27 mouse cellular contexts compared by ENCODE assay signal in the genomic region with DNA sequence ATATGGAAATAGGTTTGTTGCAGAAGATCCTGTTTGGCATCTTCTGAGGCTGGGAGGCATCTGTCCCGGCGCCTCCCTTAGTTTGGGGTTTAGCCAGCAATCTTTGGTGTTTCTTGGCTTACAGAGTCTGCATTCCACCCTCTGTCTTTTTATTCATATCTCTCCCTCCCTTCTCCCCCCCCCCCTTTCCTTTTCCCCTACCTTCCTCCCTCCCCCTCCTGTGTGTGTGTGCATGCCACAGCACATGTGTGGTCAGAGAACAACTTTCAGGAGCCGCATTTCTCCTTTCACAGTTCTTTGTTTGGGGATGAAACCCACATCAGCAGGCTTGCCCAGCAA.
DNase-seq lines count a peak whose midpoint lies in the region; ATAC-seq and TF ChIP-seq lines count a peak whose summit lies in the region.
"Had no signal": no experiment of that assay in that cellular context is flagged by ENCODE, and none has a peak within 500 bp of the region (broad histone marks: within the 10 kb centered on the region; RNA-seq: fewer than 3 reads in every experiment).

No protein-coding gene starts in this region.

- H3K27ac ChIP-seq in lung, postnatal 0 days (ENCODE audit: low read length), result no peak overlapping the region
- H3K27ac ChIP-seq in intestine, embryonic 16.5 days (ENCODE audit: low read length), result peak overlapping the region; percentile 33
- peak overlapping the region; percentile 51; the same call in 1 of the 2 replicates for H3K27ac ChIP-seq in stomach, embryonic 16.5 days (ENCODE audit: low read length)
- H3K27ac ChIP-seq: gastrocnemius, adult 2 months; heart, adult 2 months; left cerebral cortex, adult 2 months; limb, embryonic 12.5 days; liver, embryonic 15.5 days; midbrain, embryonic 12.5 days; neural tube, embryonic 13.5 days had no signal

- no peak for TF ChIP-seq CTCF in lung, postnatal 0 days (IDR thresholded peaks at IDR 0.05)

- intact Hi-C loops in heart, postnatal 10 days (cut with DNase I), result no loop called here

- H3K9ac ChIP-seq in lung, postnatal 0 days (replicated peaks; ENCODE audit: low read depth), result no peak overlapping the region
- no peak overlapping the region for H3K9ac ChIP-seq in intestine, embryonic 16.5 days (ENCODE audit: low read depth, low read length)
- H3K9ac ChIP-seq in stomach, embryonic 16.5 days (ENCODE audit: low read length), result no peak overlapping the region
- H3K9ac ChIP-seq: heart, embryonic 12.5 days; limb, embryonic 12.5 days; liver, embryonic 15.5 days; midbrain, embryonic 12.5 days; neural tube, embryonic 13.5 days had no signal

- WGBS in lung, postnatal 0 days, result 47% methylated on average over 3 of the region's 3 CpGs
- 35% methylated on average over 3 of the region's 3 CpGs for whole genome bisulfite sequencing in intestine, embryonic 16.5 days
- 31% methylated on average over 3 of the region's 3 CpGs for WGBS in stomach, embryonic 16.5 days

- no peaks in the 10 kb centered on the region for H3K27me3 ChIP-seq in lung, postnatal 0 days (replicated peaks; ENCODE audit: insufficient read depth, low read length)
- no peaks in the 10 kb centered on the region for H3K27me3 ChIP-seq in intestine, embryonic 16.5 days (replicated peaks; ENCODE audit: control insufficient read depth, insufficient read depth, low read length)
- no peaks in the 10 kb centered on the region for H3K27me3 ChIP-seq in stomach, embryonic 16.5 days (ENCODE audit: control insufficient read depth, insufficient read depth, low read length)
- H3K27me3 ChIP-seq: heart, embryonic 12.5 days; limb, embryonic 12.5 days; liver, embryonic 15.5 days; midbrain, embryonic 12.5 days; neural tube, embryonic 13.5 days had no signal

- no peaks in the 10 kb centered on the region for H3K9me3 ChIP-seq in lung, postnatal 0 days (ENCODE audit: low read length)
- no peaks in the 10 kb centered on the region for H3K9me3 ChIP-seq in intestine, embryonic 16.5 days (ENCODE audit: control insufficient read depth, low read length)
- H3K9me3 ChIP-seq in stomach, embryonic 16.5 days (replicated peaks; ENCODE audit: control insufficient read depth, low read length), result no peaks in the 10 kb centered on the region
- H3K9me3 ChIP-seq: heart, embryonic 12.5 days; limb, embryonic 12.5 days; liver, embryonic 15.5 days; midbrain, embryonic 12.5 days; neural tube, embryonic 13.5 days had no signal

- H3K4me3 ChIP-seq in lung, postnatal 0 days (ENCODE audit: low read depth, low read length), result no peak overlapping the region
- no peak overlapping the region for H3K4me3 ChIP-seq in intestine, embryonic 16.5 days (ENCODE audit: low read length)
- no peak overlapping the region for H3K4me3 ChIP-seq in stomach, embryonic 16.5 days (replicated peaks; ENCODE audit: low read length)
- H3K4me3 ChIP-seq: gastrocnemius, adult 2 months; heart, adult 2 months; heart, embryonic 12.5 days; left cerebral cortex, adult 2 months; limb, embryonic 12.5 days; liver, embryonic 15.5 days; midbrain, embryonic 12.5 days; neural tube, embryonic 13.5 days had no signal

- no peak overlapping the region for H3K4me2 ChIP-seq in lung, postnatal 0 days (replicated peaks; ENCODE audit: low read depth, low read length)
- H3K4me2 ChIP-seq in intestine, embryonic 16.5 days (ENCODE audit: low read depth, low read length), result no peak overlapping the region
- no peak overlapping the region for H3K4me2 ChIP-seq in stomach, embryonic 16.5 days (ENCODE audit: low read depth, low read length)
- H3K4me2 ChIP-seq: heart, embryonic 12.5 days; limb, embryonic 12.5 days; liver, embryonic 15.5 days; midbrain, embryonic 12.5 days; neural tube, embryonic 13.5 days had no signal

- DNase-seq in heart, postnatal 10 days, result peak; percentile 14 to 17
- no peak for DNase-seq in heart, postnatal 4 days
- no peak for DNase-seq in lung, postnatal 0 days (ENCODE audit: low spot score)
- no peak for DNase-seq in lung, postnatal 14 days
- no peak for DNase-seq in layer of hippocampus, adult 11-12 months (ENCODE audit: low spot score)
- DNase-seq: adrenal gland, postnatal 14 days; cerebellum, adult 11 months; cerebellum, adult 9-11 months; embryo, embryonic 11 days; gastrocnemius, adult 2 months; gastrocnemius, postnatal 36 days; kidney, adult 9 months; kidney, postnatal 14 days; thymus, adult 18-20 months; thymus, postnatal 25 days had no signal

- no peak for TF ChIP-seq EP300 in lung, postnatal 0 days (IDR thresholded peaks at IDR 0.05)

- H3K4me1 ChIP-seq in lung, postnatal 0 days (ENCODE audit: insufficient read depth, low read depth, low read length), result no peaks in the 10 kb centered on the region
- peaks cover 12% of the 10 kb centered on the region for H3K4me1 ChIP-seq in intestine, embryonic 16.5 days (ENCODE audit: control insufficient read depth, insufficient read depth, low read length)
- H3K4me1 ChIP-seq in stomach, embryonic 16.5 days (ENCODE audit: control insufficient read depth, insufficient read depth, low read length), result peaks cover 13% of the 10 kb centered on the region; the same call in 1 of the 2 replicates
- H3K4me1 ChIP-seq: limb, embryonic 12.5 days; liver, embryonic 15.5 days; neural tube, embryonic 13.5 days had no signal

- ATAC-seq in lung, postnatal 0 days, result peak; percentile 17; the same call in 1 of the 2 replicates
- ATAC-seq in intestine, embryonic 16.5 days, result no peak
- ATAC-seq in stomach, embryonic 16.5 days (ENCODE audit: insufficient read depth, low FRiP score), result peak; percentile 25; the same call in 1 of the 2 replicates
- ATAC-seq: CD4-positive, CD25-positive, alpha-beta regulatory T cell, adult 4 months; forebrain, embryonic 14.5 days; hindbrain, embryonic 16.5 days had no signal

- no peaks in the 10 kb centered on the region for H3K36me3 ChIP-seq in lung, postnatal 0 days (ENCODE audit: insufficient read depth, low read length)
- H3K36me3 ChIP-seq in intestine, embryonic 16.5 days (ENCODE audit: control insufficient read depth, insufficient read depth, low read length), result no peaks in the 10 kb centered on the region
- H3K36me3 ChIP-seq in stomach, embryonic 16.5 days (ENCODE audit: control insufficient read depth, insufficient read depth, low read length), result no peaks in the 10 kb centered on the region
- H3K36me3 ChIP-seq: heart, embryonic 12.5 days; limb, embryonic 12.5 days; liver, embryonic 15.5 days; midbrain, embryonic 12.5 days; neural tube, embryonic 13.5 days had no signal

Comparison
In these comparisons a context has a peak if more than half of its experiments do, and no peak if none do; other contexts are left out.
1. DNase-seq: peak in heart, postnatal 10 days (2 of 2); none in heart, postnatal 4 days (single experiment), lung, postnatal 0 days (single experiment), lung, postnatal 14 days (single experiment) and layer of hippocampus, adult 11-12 months (single experiment).